Mouse (Mus musculus) adrenal gland, postnatal 14 days (tissue): ENCODE data around the gene Defb39. TPM values are rescaled to one million over a fixed set of nuclear protein-coding genes. Genes with fewer than 3 reads are reported as not detected.
A peak's percentile ranks its signal among the peaks of the same experiment; 100 is the strongest.

Source experiments
- DNase-seq: peaks from one replicate; pipeline ENCODE4 v3.0.0; 2021; ENCODE audit warnings: mixed read lengths
- long read RNA-seq, 2 experiments: library from polyadenylated mRNA; stranded (forward); transcript quantifications; one replicate each; pipeline ENCODE4 v2.0.0; 2021
- total RNA-seq: library from RNA; stranded (reverse); gene quantifications from 2 replicates; pipeline ENCODE4 v1.2.3, GENCODE M21; 2021

Defb39 gene
- total RNA-seq: not detected in 2 replicates
- long read RNA-seq, experiment 1: 0 reads
- long read RNA-seq, experiment 2: 0 reads

- DNase-seq: no peak
These were observed at the start of gene Defb39 for GRCm38 (mm10) chr8:19064710-19065109. TSS of gene Defb39 (minus strand) at chr8:19064810.

GRCm38 (mm10) chr8:19066013-19066412, 1.4 kb upstream of the Defb39 start:
- DNase-seq: no peak

- peak; percentile 61 for DNase-seq
These were observed 1.7 kb downstream of the Defb39 start for GRCm38 (mm10) chr8:19062891-19063290.

GRCm38 (mm10) chr8:19045242-19045641, 19.4 kb downstream of the Defb39 start:
- no peak for DNase-seq

- no peak for DNase-seq
These were observed 38.1 kb downstream of the Defb39 start, which contains the start of gene Defb38 for GRCm38 (mm10) chr8:19026466-19026865. TSS of gene Defb38 (minus strand) at chr8:19026566.

Other genes starting within 250 kb of the Defb39 start
- not detected in 2 replicates for gene Defb40, start 86.6 kb downstream of the Defb39 start, total RNA-seq
- not detected in 2 replicates for gene Defb37, start 73.8 kb downstream of the Defb39 start, total RNA-seq
- gene Defb38, start 38.2 kb downstream of the Defb39 start, total RNA-seq: not detected in 2 replicates
- gene Defb12, start 50.0 kb upstream of the Defb39 start, total RNA-seq: not detected in 2 replicates
- gene Defb34, start 58.9 kb upstream of the Defb39 start, total RNA-seq: not detected in 2 replicates
- not detected in 2 replicates for gene Gm45826, start 76.0 kb upstream of the Defb39 start, total RNA-seq
- not detected in 2 replicates for gene Defb14, start 129.5 kb upstream of the Defb39 start, total RNA-seq
- gene Defb4, start 133.9 kb upstream of the Defb39 start, total RNA-seq: not detected in 2 replicates
- gene Defb6, start 160.7 kb upstream of the Defb39 start, total RNA-seq: not detected in 2 replicates
- gene Defb46, start 175.1 kb upstream of the Defb39 start, total RNA-seq: not detected in 2 replicates
- gene Defb5, start 182.8 kb upstream of the Defb39 start, total RNA-seq: not detected in 2 replicates
- gene Defb3, start 228.6 kb upstream of the Defb39 start, total RNA-seq: not detected in 2 replicates